Mouse (Mus musculus): ENCODE measurements at regions not wholly inside any gene's neighbourhood (a gene's known extent, or its start where the extent isn't known, plus 50 kb on each side); places are given as distances from the start of the nearest gene placed in this dataset.

GRCm38 (mm10) chr1:191465723-191466122, 62.7 kb upstream of the Ppp2r5a start:
- WGBS, result 85% methylated on average over 4 of the region's 4 CpGs
- Histone ChIP-seq H3K9me3 (ENCODE audit: control insufficient read depth, low read depth, low read length) (no peaks in the 10 kb centered on the region), H3K27ac (ENCODE audit: low read length) (no peak overlapping the region), H3K9ac (replicated peaks; ENCODE audit: low read depth, low read length) (no peak overlapping the region), H3K27me3 (ENCODE audit: control insufficient read depth, insufficient read depth, low read length) (no peaks in the 10 kb centered on the region), H3K4me2 (replicated peaks; ENCODE audit: low read depth, low read length) (no peak overlapping the region), H3K4me3 (ENCODE audit: low read depth, low read length) (no peak overlapping the region), H3K36me3 (ENCODE audit: control insufficient read depth, insufficient read depth, low read length) (no peaks in the 10 kb centered on the region), H3K4me1 (ENCODE audit: control insufficient read depth, insufficient read depth, low read length) (peaks cover 14% of the 10 kb centered on the region; the same call in 1 of the 2 replicates)
- ATAC-seq (ENCODE audit: insufficient number of reproducible peaks, insufficient read depth, low FRiP score, low read depth), result no peak

GRCm38 (mm10) chr1:191465170-191465569, 62.1 kb upstream of the Ppp2r5a start:
- no peaks in the 10 kb centered on the region for H3K36me3 ChIP-seq (ENCODE audit: control insufficient read depth, insufficient read depth, low read length)
- no peak overlapping the region for H3K4me3 ChIP-seq (ENCODE audit: low read depth, low read length)
- WGBS, result 27% methylated on average over 2 of the region's 2 CpGs
- H3K27me3 ChIP-seq (ENCODE audit: control insufficient read depth, insufficient read depth, low read length), result no peaks in the 10 kb centered on the region
- H3K9me3 ChIP-seq (ENCODE audit: control insufficient read depth, low read depth, low read length), result no peaks in the 10 kb centered on the region
- ATAC-seq (ENCODE audit: insufficient number of reproducible peaks, insufficient read depth, low FRiP score, low read depth), result no peak
- H3K9ac ChIP-seq (replicated peaks; ENCODE audit: low read depth, low read length), result no peak overlapping the region
- peaks cover 10% of the 10 kb centered on the region; the same call in 1 of the 2 replicates for H3K4me1 ChIP-seq (ENCODE audit: control insufficient read depth, insufficient read depth, low read length)
- H3K27ac ChIP-seq (ENCODE audit: low read length), result no peak overlapping the region
- H3K4me2 ChIP-seq (replicated peaks; ENCODE audit: low read depth, low read length), result no peak overlapping the region

DNA sequence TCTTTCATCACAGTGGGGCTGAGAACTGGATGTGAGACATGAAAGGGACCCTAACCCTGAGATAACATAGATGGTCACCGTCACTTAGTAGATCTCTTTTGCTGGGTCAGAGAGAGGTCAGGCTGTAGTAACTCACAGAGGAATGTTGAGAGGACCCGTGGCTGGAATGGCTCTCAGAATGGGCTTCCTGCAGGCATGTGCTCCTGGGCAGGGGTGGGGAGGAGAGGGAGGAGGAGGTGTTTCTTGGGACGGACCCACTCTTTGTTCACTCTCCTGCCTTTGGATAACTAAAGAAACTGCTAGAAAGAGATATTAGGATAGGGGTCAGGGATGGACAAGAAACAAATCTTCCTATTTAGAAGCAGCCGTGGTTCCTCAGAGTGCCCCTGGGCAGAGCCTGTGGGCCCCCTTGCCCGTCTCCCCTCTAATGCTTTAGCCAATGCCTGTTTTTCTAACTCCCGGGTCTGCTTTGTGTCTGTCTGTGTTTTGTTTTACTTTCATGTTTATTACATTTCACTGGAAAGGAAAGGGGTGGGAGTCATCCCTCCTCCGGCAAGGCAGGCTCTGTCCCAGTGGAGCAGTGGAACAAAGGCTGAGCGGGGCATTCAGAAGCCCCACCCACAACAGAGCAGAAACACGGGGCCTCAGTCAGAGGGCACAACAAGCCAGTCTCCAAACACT, 58.9 kb upstream of the Ppp2r5a start:
- 5% methylated on average over 9 of the region's 9 CpGs for WGBS
- Histone ChIP-seq H3K4me3 (ENCODE audit: low read depth, low read length) (no peak overlapping the region), H3K36me3 (ENCODE audit: control insufficient read depth, insufficient read depth, low read length) (no peaks in the 10 kb centered on the region), H3K4me2 (replicated peaks; ENCODE audit: low read depth, low read length) (peak overlapping the region; percentile 39), H3K27ac (ENCODE audit: low read length) (peak overlapping the region; percentile 40; the same call in 1 of the 2 replicates), H3K9ac (replicated peaks; ENCODE audit: low read depth, low read length) (no peak overlapping the region), H3K4me1 (ENCODE audit: control insufficient read depth, insufficient read depth, low read length) (peaks cover 10% of the 10 kb centered on the region; the same call in 1 of the 2 replicates), H3K9me3 (ENCODE audit: control insufficient read depth, low read depth, low read length) (no peaks in the 10 kb centered on the region), H3K27me3 (ENCODE audit: control insufficient read depth, insufficient read depth, low read length) (no peaks in the 10 kb centered on the region)
- ATAC-seq (ENCODE audit: insufficient number of reproducible peaks, insufficient read depth, low FRiP score, low read depth), result peak; percentile 68; the same call in 1 of the 2 replicates

DNA sequence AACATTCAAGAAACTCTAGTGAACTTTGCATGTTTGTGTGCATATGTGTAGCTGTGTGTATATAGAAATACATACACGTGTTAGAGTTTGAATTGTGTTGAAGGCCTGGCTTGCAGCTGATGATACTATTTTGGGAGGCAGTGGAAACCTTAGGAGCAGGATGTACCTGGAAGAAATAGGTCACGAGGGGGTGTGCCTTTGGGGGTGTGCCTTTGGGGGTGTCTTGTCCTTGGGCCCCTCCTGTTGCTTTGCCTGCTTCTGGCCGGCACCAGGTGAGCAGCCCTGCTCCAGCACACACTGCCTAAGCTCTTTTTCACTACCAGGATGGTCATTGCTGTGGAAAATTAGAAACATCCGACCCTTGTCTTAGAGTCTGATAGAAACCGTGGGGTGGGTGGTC, 56.0 kb upstream of the Ppp2r5a start:
- H3K4me3 ChIP-seq (ENCODE audit: low read depth, low read length), result no peak overlapping the region
- H3K36me3 ChIP-seq (ENCODE audit: control insufficient read depth, insufficient read depth, low read length), result no peaks in the 10 kb centered on the region
- H3K9me3 ChIP-seq (ENCODE audit: control insufficient read depth, low read depth, low read length), result no peaks in the 10 kb centered on the region
- H3K27me3 ChIP-seq (ENCODE audit: control insufficient read depth, insufficient read depth, low read length), result no peaks in the 10 kb centered on the region
- ATAC-seq (ENCODE audit: insufficient number of reproducible peaks, insufficient read depth, low FRiP score, low read depth), result no peak
- no peak overlapping the region for H3K27ac ChIP-seq (ENCODE audit: low read length)
- H3K4me2 ChIP-seq (replicated peaks; ENCODE audit: low read depth, low read length), result no peak overlapping the region
- H3K4me1 ChIP-seq (ENCODE audit: control insufficient read depth, insufficient read depth, low read length), result peaks cover 12% of the 10 kb centered on the region; the same call in 1 of the 2 replicates
- WGBS, result 65% methylated on average over 5 of the region's 5 CpGs
- H3K9ac ChIP-seq (replicated peaks; ENCODE audit: low read depth, low read length), result no peak overlapping the region

GRCm38 (mm10) chr1:191458292-191458691, 55.2 kb upstream of the Ppp2r5a start:
- no peak for ATAC-seq (ENCODE audit: insufficient number of reproducible peaks, insufficient read depth, low FRiP score, low read depth)
- no peak overlapping the region for H3K9ac ChIP-seq (replicated peaks; ENCODE audit: low read depth, low read length)
- H3K9me3 ChIP-seq (ENCODE audit: control insufficient read depth, low read depth, low read length), result no peaks in the 10 kb centered on the region
- H3K36me3 ChIP-seq (ENCODE audit: control insufficient read depth, insufficient read depth, low read length), result no peaks in the 10 kb centered on the region
- H3K4me1 ChIP-seq (ENCODE audit: control insufficient read depth, insufficient read depth, low read length), result peaks cover 19% of the 10 kb centered on the region; the same call in 1 of the 2 replicates
- H3K4me2 ChIP-seq (replicated peaks; ENCODE audit: low read depth, low read length), result no peak overlapping the region
- H3K27me3 ChIP-seq (ENCODE audit: control insufficient read depth, insufficient read depth, low read length), result no peaks in the 10 kb centered on the region
- 75% methylated on average over 2 of the region's 2 CpGs for WGBS
- H3K4me3 ChIP-seq (ENCODE audit: low read depth, low read length), result no peak overlapping the region
- H3K27ac ChIP-seq (ENCODE audit: low read length), result no peak overlapping the region

DNA sequence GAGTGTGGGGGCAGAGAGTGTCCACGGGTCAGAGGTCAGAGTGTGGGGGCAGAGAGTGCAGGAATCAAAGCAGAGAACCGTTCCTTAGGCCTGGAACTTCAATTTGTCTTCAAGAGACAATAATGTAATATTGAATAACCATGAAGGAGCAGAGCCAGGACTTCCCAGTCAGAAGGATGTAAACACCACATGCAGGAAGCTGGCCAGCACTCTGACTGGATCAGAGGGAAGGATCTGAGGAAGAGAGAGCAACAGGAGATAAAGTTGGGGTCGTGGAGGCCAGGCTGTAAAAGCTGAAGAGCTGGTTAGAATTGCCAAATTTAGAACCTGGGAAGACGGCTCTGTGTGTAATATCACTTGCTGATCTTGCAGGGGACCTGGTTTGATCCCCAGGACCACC, 54.0 kb upstream of the Ppp2r5a start:
- Histone ChIP-seq H3K4me3 (ENCODE audit: low read depth, low read length) (no peak overlapping the region), H3K27ac (ENCODE audit: low read length) (no peak overlapping the region), H3K4me1 (ENCODE audit: control insufficient read depth, insufficient read depth, low read length) (peaks cover 16% of the 10 kb centered on the region; the same call in 1 of the 2 replicates), H3K36me3 (ENCODE audit: control insufficient read depth, insufficient read depth, low read length) (no peaks in the 10 kb centered on the region), H3K27me3 (ENCODE audit: control insufficient read depth, insufficient read depth, low read length) (no peaks in the 10 kb centered on the region), H3K4me2 (replicated peaks; ENCODE audit: low read depth, low read length) (no peak overlapping the region), H3K9ac (replicated peaks; ENCODE audit: low read depth, low read length) (no peak overlapping the region), H3K9me3 (ENCODE audit: control insufficient read depth, low read depth, low read length) (no peaks in the 10 kb centered on the region)
- WGBS, result 47% methylated on average over 4 of the region's 4 CpGs
- no peak for ATAC-seq (ENCODE audit: insufficient number of reproducible peaks, insufficient read depth, low FRiP score, low read depth)

DNA sequence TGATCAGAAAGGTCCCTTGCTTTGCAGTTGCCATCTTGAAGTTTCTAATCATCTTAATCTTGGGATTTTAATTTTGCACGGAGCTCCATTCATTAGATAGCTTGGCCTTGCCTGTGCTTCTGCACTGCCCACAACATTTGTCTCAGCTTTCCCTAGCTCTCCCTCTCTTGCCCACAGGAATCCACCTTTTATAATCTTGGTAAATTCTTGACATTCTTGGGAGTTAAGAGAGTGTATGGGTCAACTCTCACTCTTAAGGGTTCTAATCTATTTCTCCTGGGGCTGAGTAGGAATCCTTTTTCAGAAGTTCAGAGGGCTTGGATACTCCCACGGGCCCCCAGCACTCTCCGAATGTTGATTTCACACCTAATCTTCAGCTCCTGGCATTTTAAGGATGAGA, 51.5 kb upstream of the Ppp2r5a start:
- H3K4me3 ChIP-seq (ENCODE audit: low read depth, low read length), result no peak overlapping the region
- ATAC-seq (ENCODE audit: insufficient number of reproducible peaks, insufficient read depth, low FRiP score, low read depth), result no peak
- no peak overlapping the region for H3K27ac ChIP-seq (ENCODE audit: low read length)
- peaks cover 10% of the 10 kb centered on the region; the same call in 1 of the 2 replicates for H3K4me1 ChIP-seq (ENCODE audit: control insufficient read depth, insufficient read depth, low read length)
- H3K27me3 ChIP-seq (ENCODE audit: control insufficient read depth, insufficient read depth, low read length), result no peaks in the 10 kb centered on the region
- WGBS, result 18% methylated on average over 3 of the region's 3 CpGs
- no peaks in the 10 kb centered on the region for H3K9me3 ChIP-seq (ENCODE audit: control insufficient read depth, low read depth, low read length)
- no peaks in the 10 kb centered on the region for H3K36me3 ChIP-seq (ENCODE audit: control insufficient read depth, insufficient read depth, low read length)
- H3K9ac ChIP-seq (replicated peaks; ENCODE audit: low read depth, low read length), result no peak overlapping the region
- H3K4me2 ChIP-seq (replicated peaks; ENCODE audit: low read depth, low read length), result no peak overlapping the region

DNA sequence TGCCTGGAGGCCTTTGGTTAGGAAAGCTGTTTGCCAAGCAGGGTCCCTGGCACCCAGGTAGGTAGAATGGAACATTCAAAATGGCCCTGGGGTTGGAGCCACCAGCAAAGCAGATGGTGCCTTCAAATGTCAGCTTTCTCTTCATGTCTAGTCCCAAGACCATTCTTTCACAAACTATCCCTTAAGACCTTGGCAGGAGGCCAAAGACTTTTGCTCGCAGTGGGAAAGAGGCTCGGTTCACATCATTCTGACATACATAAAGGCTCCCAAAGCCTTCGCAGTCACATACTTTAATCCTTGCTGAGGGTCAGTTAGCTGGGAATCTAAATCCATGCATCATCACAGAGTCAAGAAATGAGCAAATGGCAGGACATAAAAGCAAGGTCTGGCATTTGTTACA, 50.5 kb upstream of the Ppp2r5a start:
- Histone ChIP-seq H3K9me3 (ENCODE audit: control insufficient read depth, low read depth, low read length) (no peaks in the 10 kb centered on the region), H3K27ac (ENCODE audit: low read length) (peak overlapping the region; percentile 10; the same call in 1 of the 2 replicates), H3K4me2 (replicated peaks; ENCODE audit: low read depth, low read length) (no peak overlapping the region), H3K4me1 (ENCODE audit: control insufficient read depth, insufficient read depth, low read length) (peaks cover 10% of the 10 kb centered on the region; the same call in 1 of the 2 replicates), H3K4me3 (ENCODE audit: low read depth, low read length) (no peak overlapping the region), H3K27me3 (ENCODE audit: control insufficient read depth, insufficient read depth, low read length) (no peaks in the 10 kb centered on the region), H3K36me3 (ENCODE audit: control insufficient read depth, insufficient read depth, low read length) (no peaks in the 10 kb centered on the region), H3K9ac (replicated peaks; ENCODE audit: low read depth, low read length) (no peak overlapping the region)
- 19% methylated on average over 3 of the region's 3 CpGs for WGBS
- ATAC-seq (ENCODE audit: insufficient number of reproducible peaks, insufficient read depth, low FRiP score, low read depth), result no peak; the same call in 1 of the 2 replicates

All from stomach, embryonic 14.5 days (tissue).